Mouse (Mus musculus) T-helper 17 cell (primary cell): ENCODE results near the gene Tmc3.

Experiments
- in situ Hi-C, 2 experiments: fragments of 300-600 bp; cut with MboI, MseI; formaldehyde crosslinking; loops; 1 replicate in 1 of 2; 2 replicates in 1 of 2; pipeline ENCODE4 v1.15.1; 2025; ENCODE audit warnings: high pct_unique_total_duplicates in 2 of 2

The Tmc3 gene

GRCm38 (mm10) chr7:83584639-83585471, at the start of gene Tmc3:
Gene Tmc3 (plus strand): TSS chr7:83584927.
- in situ Hi-C loops = no loop called here

- in situ Hi-C loops = no loop called here
Measured at GRCm38 (mm10) chr7:83541536-83542169, 43.1 kb upstream of the Tmc3 start.

DNA sequence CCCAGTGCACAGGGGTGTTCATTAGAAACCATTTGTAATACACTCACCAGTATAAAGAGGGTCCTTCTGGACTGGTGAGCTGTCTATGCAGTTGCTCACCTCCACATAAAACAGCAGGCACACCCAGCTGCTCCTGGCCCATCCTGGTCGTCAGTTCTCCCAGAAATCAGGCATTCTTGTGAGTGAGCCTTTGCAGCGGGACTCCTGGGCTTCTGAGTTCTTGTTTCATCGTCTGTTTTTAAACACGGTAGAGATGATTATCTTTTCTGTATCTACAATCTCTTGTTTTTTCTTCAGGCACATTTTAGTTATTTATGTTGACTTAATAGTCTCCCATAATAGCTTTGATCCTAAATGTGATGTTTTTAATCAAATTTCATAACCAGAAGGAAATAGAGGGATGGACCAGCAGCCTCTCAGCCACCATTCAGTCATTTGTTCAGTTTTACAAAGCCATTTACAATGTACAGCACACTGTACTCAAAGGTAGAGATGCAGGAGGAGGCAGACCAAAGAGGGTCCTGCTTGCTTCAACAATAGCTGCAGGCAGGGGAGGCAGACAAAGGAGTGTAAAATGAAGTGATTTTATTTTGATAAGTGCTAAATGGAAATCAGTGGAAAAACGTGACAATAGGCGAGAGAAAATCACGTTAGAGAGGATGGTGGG, 35.9 kb upstream of the Tmc3 start:
- in situ Hi-C loops = no loop called here

- in situ Hi-C loops = no loop called here
Measured at GRCm38 (mm10) chr7:83549353-83549774, 35.4 kb upstream of the Tmc3 start.

DNA sequence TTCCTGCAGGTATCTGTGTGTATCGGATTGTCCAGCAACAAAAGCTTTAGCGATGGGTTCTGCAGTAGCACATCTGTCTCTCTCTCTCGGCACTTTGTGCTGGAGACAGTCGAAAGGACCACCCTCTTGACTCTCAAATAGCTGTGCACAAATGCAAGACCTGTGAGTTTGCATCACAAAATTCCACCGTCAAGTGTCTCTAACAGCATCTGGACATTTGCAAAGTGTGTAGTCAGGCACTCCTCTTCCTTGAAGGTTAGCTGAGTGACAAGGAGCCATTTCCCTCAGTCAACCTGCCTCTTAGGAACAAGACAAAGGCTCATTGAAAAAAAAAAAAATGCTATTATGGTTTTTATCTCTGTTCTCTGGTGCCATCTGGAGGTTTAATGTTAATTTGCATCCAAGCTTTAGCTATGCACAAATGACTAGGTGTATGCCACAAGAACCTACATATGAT, 34.7 kb upstream of the Tmc3 start:
- in situ Hi-C loops = no loop called here

DNA sequence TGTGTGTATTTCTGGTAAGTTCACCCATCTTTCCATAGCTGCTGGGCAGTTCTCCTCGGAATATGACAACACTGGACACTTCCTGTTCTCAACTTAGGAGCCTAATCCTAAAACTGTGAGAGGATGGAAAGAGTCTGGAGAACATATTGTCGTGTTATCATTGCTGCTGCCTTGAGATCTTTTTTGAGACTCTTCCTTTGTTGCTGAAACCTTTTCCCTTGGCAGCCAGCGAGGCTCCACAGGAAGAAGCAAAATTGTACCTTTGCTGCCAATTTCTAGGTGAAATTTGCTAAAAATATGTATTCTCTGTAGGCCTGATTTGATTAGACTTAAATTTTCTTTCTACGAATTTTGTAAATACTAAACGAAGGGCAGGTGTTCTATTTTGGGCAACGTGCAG, 30.2 kb upstream of the Tmc3 start:
- in situ Hi-C loops = no loop called here

DNA sequence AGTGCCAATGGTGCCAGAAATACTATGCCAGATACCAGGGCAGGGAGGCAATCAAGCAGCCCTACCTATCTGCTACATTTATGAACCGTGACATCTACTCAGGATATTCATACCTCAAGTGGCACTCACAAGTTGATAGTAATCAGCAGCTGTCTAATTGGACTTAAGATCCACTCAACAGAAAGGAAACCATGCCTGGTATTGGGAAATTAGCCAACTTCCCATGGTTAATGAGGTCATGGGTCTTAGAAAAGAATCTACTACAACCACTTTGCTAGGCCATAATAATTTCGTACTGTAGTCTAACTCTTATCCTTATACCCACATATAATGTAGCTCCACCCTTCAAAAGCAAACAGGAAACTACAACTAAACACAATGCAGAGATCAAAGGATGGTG, 28.2 kb upstream of the Tmc3 start:
- in situ Hi-C loops = no loop called here

GRCm38 (mm10) chr7:83558741-83559280, 25.9 kb upstream of the Tmc3 start:
- in situ Hi-C loops = no loop called here

DNA sequence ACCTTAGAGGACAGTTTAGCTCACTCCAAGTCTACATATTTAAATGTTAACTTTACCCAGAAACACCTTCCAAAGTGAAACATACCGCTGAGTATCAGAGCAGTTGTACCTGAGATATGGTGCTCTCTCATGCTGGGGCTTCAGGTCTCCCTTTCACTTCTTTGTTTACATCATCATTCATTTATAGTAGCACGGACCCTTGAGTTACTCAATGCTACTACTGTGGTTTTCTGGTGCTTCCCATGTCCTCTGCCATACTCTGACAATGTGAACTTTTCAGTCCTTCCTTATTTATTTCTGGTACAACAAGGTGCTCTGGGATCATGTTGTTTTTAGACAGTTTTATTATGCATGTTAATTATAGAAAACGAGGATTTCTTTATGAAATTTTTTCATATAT, 25.2 kb upstream of the Tmc3 start:
- in situ Hi-C loops = no loop called here

- in situ Hi-C loops = no loop called here
Measured at GRCm38 (mm10) chr7:83561849-83562248, 22.9 kb upstream of the Tmc3 start.

GRCm38 (mm10) chr7:83564635-83565291, 20.0 kb upstream of the Tmc3 start:
- in situ Hi-C loops = loop anchor here (5.0 kb wide), 2 partner anchors 38 to 83 kb away; no protein-coding TSS in a partner anchor

- in situ Hi-C loops = loop anchor here (5.0 kb wide), 2 partner anchors 36 to 81 kb away; no protein-coding TSS in a partner anchor
Measured at GRCm38 (mm10) chr7:83565976-83566375, 18.8 kb upstream of the Tmc3 start.

GRCm38 (mm10) chr7:83567841-83568500, 16.8 kb upstream of the Tmc3 start:
- in situ Hi-C loops = loop anchor here (5.0 kb wide), 2 partner anchors 34 to 79 kb away; no protein-coding TSS in a partner anchor

- in situ Hi-C loops = loop anchor here (5.0 kb wide), 2 partner anchors 33 to 78 kb away; no protein-coding TSS in a partner anchor
Measured at GRCm38 (mm10) chr7:83568815-83569214, 15.9 kb upstream of the Tmc3 start.

DNA sequence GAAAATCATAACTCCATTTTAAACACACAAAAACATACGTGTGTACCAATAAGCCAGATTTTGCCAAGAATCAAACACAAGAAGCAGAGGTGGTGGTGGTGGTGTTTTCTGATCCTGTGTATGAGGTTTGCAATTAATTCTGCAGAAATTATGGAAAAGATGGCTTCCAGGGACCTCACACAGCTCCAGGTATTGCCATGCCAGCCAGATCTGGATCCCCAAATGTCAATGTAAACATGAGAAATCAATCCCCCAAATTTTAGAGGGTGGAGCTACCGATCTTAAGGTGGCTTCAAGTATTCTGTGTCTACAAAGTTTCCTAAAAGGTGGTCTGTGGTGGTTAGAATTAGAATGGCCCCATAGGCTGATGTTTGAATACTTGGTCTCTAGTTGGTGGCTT, 15.3 kb upstream of the Tmc3 start:
- in situ Hi-C loops = loop anchor here (5.0 kb wide), 2 partner anchors 33 to 78 kb away; no protein-coding TSS in a partner anchor

DNA sequence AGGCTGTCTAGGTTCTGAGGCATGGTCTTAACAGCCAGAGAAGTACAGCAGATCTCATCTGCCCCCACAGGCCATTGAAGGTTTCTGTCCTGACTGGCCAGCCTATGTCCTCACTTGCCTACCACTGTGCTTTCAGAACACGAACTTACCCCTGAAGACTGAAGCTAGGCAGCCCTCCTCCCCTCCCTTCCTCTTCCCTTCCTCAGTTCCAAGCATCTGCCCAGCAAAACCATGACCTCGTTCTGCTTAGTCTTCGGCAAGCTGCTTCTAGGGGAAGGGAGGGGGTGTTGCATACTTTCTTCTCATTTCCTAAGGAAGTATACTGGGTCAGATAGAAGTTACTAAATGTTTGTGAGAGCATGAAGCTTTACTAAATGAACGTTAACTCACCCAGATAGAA, 13.7 kb upstream of the Tmc3 start:
- in situ Hi-C loops = loop anchor here (5.0 kb wide), 2 partner anchors 106 to 111 kb away; no protein-coding TSS in a partner anchor

DNA sequence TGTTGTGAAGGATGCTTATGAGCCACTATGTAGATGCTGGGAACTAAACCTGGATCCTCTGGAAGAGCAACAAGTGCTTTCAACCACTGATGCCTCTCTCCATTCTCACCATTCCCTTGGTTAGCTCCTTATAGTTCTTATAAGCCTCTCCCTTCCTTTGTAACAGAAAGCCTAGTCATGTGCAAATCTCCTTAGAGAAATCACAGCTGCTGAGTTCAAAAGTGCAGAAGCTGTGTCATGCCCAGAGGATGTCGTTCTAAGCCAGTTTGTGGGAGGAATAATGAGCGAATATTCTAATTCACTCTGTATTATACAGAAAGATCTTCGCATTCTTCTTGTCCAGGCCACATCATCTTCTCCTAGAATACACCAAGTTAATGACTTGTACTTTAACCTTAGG, 12.8 kb upstream of the Tmc3 start:
- in situ Hi-C loops = loop anchor here (5.0 kb wide), 2 partner anchors 105 to 110 kb away; no protein-coding TSS in a partner anchor

- in situ Hi-C loops = loop anchor here (5.0 kb wide), 2 partner anchors 105 to 110 kb away; no protein-coding TSS in a partner anchor
Measured at GRCm38 (mm10) chr7:83572451-83572850, 12.3 kb upstream of the Tmc3 start.

DNA sequence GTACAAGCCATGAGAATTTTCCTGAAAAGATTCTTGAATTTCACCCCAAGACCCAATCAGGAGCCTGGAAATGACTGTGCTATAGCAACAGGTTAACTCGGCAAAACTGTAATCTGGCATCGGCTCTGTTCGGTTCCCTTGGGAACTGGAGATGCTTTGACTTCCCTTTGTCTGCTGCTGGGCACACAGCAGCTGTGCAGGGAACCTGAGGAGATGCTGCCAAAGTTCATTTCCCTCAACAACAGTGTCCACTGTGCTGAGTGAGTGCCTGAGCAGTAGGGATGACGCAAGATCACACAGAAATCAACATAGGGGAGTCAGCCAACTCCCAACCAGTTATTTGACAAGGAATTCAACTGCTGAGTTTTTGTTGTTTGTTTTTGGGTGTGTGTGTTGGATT, 3.8 kb upstream of the Tmc3 start:
- in situ Hi-C loops = no loop called here

GRCm38 (mm10) chr7:83594056-83594455, 9.3 kb downstream of the Tmc3 start:
- in situ Hi-C loops = no loop called here
